In the genomic region with DNA sequence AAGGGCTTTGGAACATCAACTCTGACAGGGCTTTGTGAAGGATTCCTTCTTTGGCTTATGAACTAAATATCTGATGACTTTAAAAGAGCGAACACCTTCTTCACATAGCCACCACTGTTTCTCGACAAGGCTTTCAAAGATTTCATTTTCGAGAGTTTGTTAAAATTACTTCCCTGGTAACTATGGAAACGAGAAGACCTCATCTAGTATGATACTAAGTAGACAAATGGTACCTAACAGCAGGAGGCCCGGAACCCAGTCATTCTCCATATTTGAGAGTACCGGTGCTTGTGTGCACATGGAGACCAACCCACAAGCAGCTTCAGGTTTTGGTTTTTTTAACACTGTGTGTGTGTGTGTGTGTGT, we compare ENCODE assay signal across 9 mouse cellular contexts. TPM values are rescaled to one million over a fixed set of nuclear protein-coding genes. Genes with fewer than 3 reads are reported as not detected.
DNase-seq lines count a peak whose midpoint lies in the region; ATAC-seq lines count a peak whose summit lies in the region.
"Had no signal": no experiment of that assay in that cellular context is flagged by ENCODE, and none has a peak within 500 bp of the region (broad histone marks: within the 10 kb centered on the region; RNA-seq: fewer than 3 reads in every experiment).

No protein-coding gene starts in this region.

- H3K27ac ChIP-seq in embryonic facial prominence, embryonic 12.5 days = peak overlapping the region; percentile 67
- H3K27ac ChIP-seq in hindbrain, embryonic 12.5 days = peak overlapping the region; percentile 100
- H3K27ac ChIP-seq in midbrain, embryonic 14.5 days (replicated peaks; ENCODE audit: low read depth, low read length) = peak overlapping the region; percentile 100

- no peak overlapping the region for H3K4me3 ChIP-seq in embryonic facial prominence, embryonic 12.5 days
- 0 out of 2 replicates have a peak overlapping the region, but pooled peaks have one; percentile 0 for H3K4me3 ChIP-seq in hindbrain, embryonic 12.5 days
- peak overlapping the region; percentile 13; the same call in 1 of the 2 replicates for H3K4me3 ChIP-seq in midbrain, embryonic 14.5 days (replicated peaks; ENCODE audit: low read depth, low read length)

- H3K4me2 ChIP-seq in embryonic facial prominence, embryonic 12.5 days (replicated peaks) = no peak overlapping the region
- peak overlapping the region; percentile 76 for H3K4me2 ChIP-seq in hindbrain, embryonic 12.5 days (replicated peaks)
- peak overlapping the region; percentile 83 for H3K4me2 ChIP-seq in midbrain, embryonic 14.5 days (ENCODE audit: low read length)

- 81% methylated on average over 6 of the region's 6 CpGs for WGBS in embryonic facial prominence, embryonic 12.5 days
- WGBS in hindbrain, embryonic 12.5 days = 34% methylated on average over 6 of the region's 6 CpGs
- WGBS in midbrain, embryonic 14.5 days = 14% methylated on average over 6 of the region's 6 CpGs

- ATAC-seq in embryonic facial prominence, embryonic 12.5 days (ENCODE audit: insufficient number of reproducible peaks, insufficient read depth, low FRiP score, low TSS enrichment) = no peak
- ATAC-seq in hindbrain, embryonic 12.5 days (ENCODE audit: low FRiP score) = no peak
- ATAC-seq in midbrain, embryonic 14.5 days (ENCODE audit: low FRiP score, low TSS enrichment) = no peak

- H3K9me3 ChIP-seq in embryonic facial prominence, embryonic 12.5 days = no peaks in the 10 kb centered on the region
- no peaks in the 10 kb centered on the region for H3K9me3 ChIP-seq in hindbrain, embryonic 12.5 days (replicated peaks)
- H3K9me3 ChIP-seq in midbrain, embryonic 14.5 days (ENCODE audit: control insufficient read depth, low read length) = no peaks in the 10 kb centered on the region

- H3K9ac ChIP-seq in embryonic facial prominence, embryonic 12.5 days = no peak overlapping the region
- H3K9ac ChIP-seq in hindbrain, embryonic 12.5 days = peak overlapping the region; percentile 32; the same call in 1 of the 2 replicates
- no peak overlapping the region; the same call in 1 of the 2 replicates for H3K9ac ChIP-seq in midbrain, embryonic 14.5 days (replicated peaks; ENCODE audit: low read length)

- H3K27me3 ChIP-seq in embryonic facial prominence, embryonic 12.5 days = no peaks in the 10 kb centered on the region
- no peaks in the 10 kb centered on the region for H3K27me3 ChIP-seq in hindbrain, embryonic 12.5 days
- no peaks in the 10 kb centered on the region for H3K27me3 ChIP-seq in midbrain, embryonic 14.5 days (ENCODE audit: control insufficient read depth, insufficient read depth, low read length)

- peak; percentile 17 for DNase-seq in embryo, embryonic 11 days
- DNase-seq in embryo, embryonic 10 days (ENCODE audit: low spot score) = no peak
- peak; percentile 60 for DNase-seq in midbrain, embryonic 14.5 days
- DNase-seq in urinary bladder, postnatal 25 days (ENCODE audit: low spot score) = no peak
- no peak for DNase-seq in urinary bladder, postnatal 10 days (ENCODE audit: low spot score)
- DNase-seq in cerebellum, adult 18-20 months = no peak
- DNase-seq: kidney, postnatal 4 days had no signal

- H3K36me3 ChIP-seq in embryonic facial prominence, embryonic 12.5 days = no peaks in the 10 kb centered on the region
- H3K36me3 ChIP-seq in hindbrain, embryonic 12.5 days = no peaks in the 10 kb centered on the region
- no peaks in the 10 kb centered on the region for H3K36me3 ChIP-seq in midbrain, embryonic 14.5 days (ENCODE audit: control insufficient read depth, insufficient read depth, low read length)

- H3K4me1 ChIP-seq in embryonic facial prominence, embryonic 12.5 days = peaks cover 22% of the 10 kb centered on the region
- peaks cover 35% of the 10 kb centered on the region for H3K4me1 ChIP-seq in hindbrain, embryonic 12.5 days
- H3K4me1 ChIP-seq in midbrain, embryonic 14.5 days (ENCODE audit: control insufficient read depth, insufficient read depth, low read length) = peaks cover 33% of the 10 kb centered on the region

RNA-seq across cellular contexts. Expression of a gene that starts 2.7 kb away (rescaled TPM):
- polyA plus RNA-seq in embryonic facial prominence, embryonic 12.5 days (2016; fragmentation: Nextera tagmentation; extraction: Ambion mirVana) = 0.52 and 0.92 TPM in 2 replicates
- 0.64 and 1.3 TPM in 2 replicates for polyA plus RNA-seq in hindbrain, embryonic 12.5 days (2016; fragmentation: Nextera tagmentation; extraction: Ambion mirVana)
- polyA plus RNA-seq in midbrain, embryonic 14.5 days (2014; fragmentation: Nextera tagmentation; extraction: Ambion mirVana) = 0.79 and 0.89 TPM in 2 replicates

RNA-seq across cellular contexts. Expression of a gene that starts 2.8 kb away (rescaled TPM):
- 165 and 176 TPM in 2 replicates for polyA plus RNA-seq in embryonic facial prominence, embryonic 12.5 days (2016; fragmentation: Nextera tagmentation; extraction: Ambion mirVana)
- 230 and 238 TPM in 2 replicates for polyA plus RNA-seq in hindbrain, embryonic 12.5 days (2016; fragmentation: Nextera tagmentation; extraction: Ambion mirVana)
- polyA plus RNA-seq in midbrain, embryonic 14.5 days (2014; fragmentation: Nextera tagmentation; extraction: Ambion mirVana) = 101 TPM in 2 replicates

RNA-seq across cellular contexts. Expression of a gene that starts 33.2 kb away (rescaled TPM):
- 1.4 and 2.1 TPM in 2 replicates for polyA plus RNA-seq in embryonic facial prominence, embryonic 12.5 days (2016; fragmentation: Nextera tagmentation; extraction: Ambion mirVana)
- 0.79 and 0.83 TPM in 2 replicates for polyA plus RNA-seq in hindbrain, embryonic 12.5 days (2016; fragmentation: Nextera tagmentation; extraction: Ambion mirVana)
- 0.58 and 0.93 TPM in 2 replicates for polyA plus RNA-seq in midbrain, embryonic 14.5 days (2014; fragmentation: Nextera tagmentation; extraction: Ambion mirVana)

RNA-seq across cellular contexts. Expression of a gene that starts 46.8 kb away (rescaled TPM):
- polyA plus RNA-seq in embryonic facial prominence, embryonic 12.5 days (2016; fragmentation: Nextera tagmentation; extraction: Ambion mirVana) = 33.6 and 35.3 TPM in 2 replicates
- polyA plus RNA-seq in hindbrain, embryonic 12.5 days (2016; fragmentation: Nextera tagmentation; extraction: Ambion mirVana) = 36.7 and 40.0 TPM in 2 replicates
- 59.9 and 60.3 TPM in 2 replicates for polyA plus RNA-seq in midbrain, embryonic 14.5 days (2014; fragmentation: Nextera tagmentation; extraction: Ambion mirVana)

Comparison
In these comparisons a context has a peak if more than half of its experiments do, and no peak if none do; other contexts are left out.
1. DNase-seq: peak in embryo, embryonic 11 days (single experiment) and midbrain, embryonic 14.5 days (single experiment); none in embryo, embryonic 10 days (single experiment), urinary bladder, postnatal 25 days (single experiment), urinary bladder, postnatal 10 days (single experiment) and cerebellum, adult 18-20 months (0 of 2).
2. Peak in every context shown above with its lines, with median percentiles within 50 percentile points of each other: H3K27ac ChIP-seq.